Mouse (Mus musculus): ENCODE data around the gene Kcnma1.

DNA sequence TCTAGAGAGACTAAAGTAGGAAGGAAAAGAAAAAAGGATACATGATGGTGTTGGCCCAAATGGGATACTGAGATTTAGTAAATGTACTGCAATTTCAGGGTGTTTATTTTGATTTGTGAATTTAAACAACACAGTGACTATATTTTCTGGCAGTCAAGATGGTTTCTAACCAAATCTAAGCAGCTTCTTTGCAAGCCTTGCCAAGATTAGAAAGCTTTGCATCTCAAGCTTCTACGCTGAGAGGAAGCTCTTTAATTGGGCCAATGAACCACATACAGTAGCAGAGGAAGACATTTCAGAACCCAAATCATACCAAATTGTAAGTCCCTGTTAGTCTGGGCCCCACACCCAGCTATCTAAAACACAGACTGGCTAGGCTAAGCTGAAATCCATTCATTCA is 527.6 kb downstream of the Kcnma1 start:
- TF ChIP-seq CTCF (IDR thresholded peaks at IDR 0.05; ENCODE audit: control insufficient read depth, insufficient read depth, insufficient replicate concordance, low read depth, low read length) (no peak), POLR2A (IDR thresholded peaks at IDR 0.05; ENCODE audit: control insufficient read depth, low read depth, low read length) (no peak)

All from testis, adult 2 months (tissue).